Mouse (Mus musculus): Measurements from ENCODE around the gene Slc9a3r1.

GRCm38 (mm10) chr11:115147813-115148212 is 15.3 kb upstream of the Slc9a3r1 start:
- TF ChIP-seq CTCF (IDR thresholded peaks at IDR 0.05; ENCODE audit: insufficient read depth, low read length): no peak
- no peak for TF ChIP-seq POLR2A (IDR thresholded peaks at IDR 0.05; ENCODE audit: borderline replicate concordance, extremely low read depth, low read depth, low read length)

Data from lung, adult 2 months (tissue).